Mouse (Mus musculus): Measurements from ENCODE around the gene Evi5.

DNA sequence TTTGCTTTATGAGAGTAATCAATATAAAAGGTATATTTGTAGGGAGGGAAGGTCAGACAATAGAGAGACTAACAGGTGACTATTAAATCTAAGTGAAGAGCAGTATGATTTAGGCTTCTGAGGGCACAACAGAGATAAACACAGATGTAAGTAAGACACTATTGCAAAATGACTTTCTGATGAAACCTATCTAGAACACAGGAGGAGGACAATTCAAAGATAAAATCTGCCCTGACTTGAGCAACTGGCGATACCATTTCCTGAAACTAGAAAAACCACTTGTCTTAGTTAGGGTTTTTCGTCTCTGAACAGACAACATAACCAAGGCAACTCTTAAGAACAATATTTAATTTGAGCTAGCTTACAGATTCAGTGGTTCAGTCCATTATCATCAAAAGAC is 19.4 kb downstream of the Evi5 start:
- TF ChIP-seq CTCF (IDR thresholded peaks at IDR 0.05; ENCODE audit: low read depth, low read length) (no peak), EP300 (IDR thresholded peaks at IDR 0.05; ENCODE audit: insufficient read depth, low read depth, low read length) (no peak)
